Mouse (Mus musculus): Measurements from ENCODE around the gene Cdk10.

Gene Cdk10

GRCm38 (mm10) chr8:123271901-123272300 lies 47.3 kb downstream of the Cdk10 start:
- DNase-seq (ENCODE audit: low spot score): no peak

- no peak for DNase-seq (ENCODE audit: low spot score)
Measured at GRCm38 (mm10) chr8:123274447-123274846, 49.8 kb downstream of the Cdk10 start.

- no peak for DNase-seq (ENCODE audit: low spot score)
Measured at GRCm38 (mm10) chr8:123275096-123275495, 50.5 kb downstream of the Cdk10 start.

- DNase-seq (ENCODE audit: low spot score): no peak
Measured at GRCm38 (mm10) chr8:123278445-123278844, 53.8 kb downstream of the Cdk10 start.

- DNase-seq (ENCODE audit: low spot score): no peak
Measured at GRCm38 (mm10) chr8:123279828-123280227, 55.2 kb downstream of the Cdk10 start.

- DNase-seq (ENCODE audit: low spot score): no peak
Measured at GRCm38 (mm10) chr8:123280302-123281094, 55.9 kb downstream of the Cdk10 start.
